Mouse (Mus musculus) cerebellum, adult 2 months (tissue): Measurements from ENCODE around the gene Naa15.

ENCODE experiments used
- CTCF ChIP-seq: fragments of 200-500 bp; IDR thresholded peaks from 2 replicates; pipeline ENCODE4 v1.5.1; 2011; ENCODE audit warnings: low read depth, mild to moderate bottlenecking, control low read depth, low read length, moderate library complexity, borderline replicate concordance; ENCODE audit not compliant: insufficient read depth
- POLR2A ChIP-seq: fragments of 200-500 bp; IDR thresholded peaks from 2 replicates; pipeline ENCODE4 v1.6.1; 2011; ENCODE audit warnings: low read length, control low read depth, borderline replicate concordance; ENCODE audit not compliant: insufficient read depth

GRCm38 (mm10) chr3:51425394-51425793, 10.4 kb downstream of the Naa15 start:
- no peak for TF ChIP-seq CTCF
- TF ChIP-seq POLR2A, result no peak
